Mouse (Mus musculus): ENCODE measurements around the gene Slain1.

- no peak for TF ChIP-seq CTCF (IDR thresholded peaks at IDR 0.05; ENCODE audit: borderline replicate concordance, insufficient read depth, low read depth, low read length)
- no peak for TF ChIP-seq POLR2A (IDR thresholded peaks at IDR 0.05; ENCODE audit: borderline replicate concordance, insufficient read depth, low read length)
Measured at GRCm38 (mm10) chr14:103728951-103729725, 79.1 kb downstream of the Slain1 start.
